Mouse (Mus musculus) T-helper 1 cell (primary cell): ENCODE data around the gene Krt7.

Experiments used
- in situ Hi-C: fragments of 300-600 bp; cut with MboI, MseI; formaldehyde crosslinking; loops from one replicate; pipeline ENCODE4 v1.15.1; 2025; ENCODE audit warnings: high pct_unique_total_duplicates

Gene Krt7

GRCm38 (mm10) chr15:101410775-101411174 is at the start of gene Krt7:
Krt7 (plus strand) TSS chr15:101411043.
- in situ Hi-C loops = loop anchor here (10.0 kb wide), 1 partner anchor 64 kb away; the partner anchor contains the start of gene Krt86

- in situ Hi-C loops = no loop called here
Observed at GRCm38 (mm10) chr15:101362393-101363010, 48.3 kb upstream of the Krt7 start.

- in situ Hi-C loops = no loop called here
Observed at GRCm38 (mm10) chr15:101363933-101364332, 46.9 kb upstream of the Krt7 start.

- in situ Hi-C loops = no loop called here
Observed at GRCm38 (mm10) chr15:101364425-101364824, 46.4 kb upstream of the Krt7 start.

DNA sequence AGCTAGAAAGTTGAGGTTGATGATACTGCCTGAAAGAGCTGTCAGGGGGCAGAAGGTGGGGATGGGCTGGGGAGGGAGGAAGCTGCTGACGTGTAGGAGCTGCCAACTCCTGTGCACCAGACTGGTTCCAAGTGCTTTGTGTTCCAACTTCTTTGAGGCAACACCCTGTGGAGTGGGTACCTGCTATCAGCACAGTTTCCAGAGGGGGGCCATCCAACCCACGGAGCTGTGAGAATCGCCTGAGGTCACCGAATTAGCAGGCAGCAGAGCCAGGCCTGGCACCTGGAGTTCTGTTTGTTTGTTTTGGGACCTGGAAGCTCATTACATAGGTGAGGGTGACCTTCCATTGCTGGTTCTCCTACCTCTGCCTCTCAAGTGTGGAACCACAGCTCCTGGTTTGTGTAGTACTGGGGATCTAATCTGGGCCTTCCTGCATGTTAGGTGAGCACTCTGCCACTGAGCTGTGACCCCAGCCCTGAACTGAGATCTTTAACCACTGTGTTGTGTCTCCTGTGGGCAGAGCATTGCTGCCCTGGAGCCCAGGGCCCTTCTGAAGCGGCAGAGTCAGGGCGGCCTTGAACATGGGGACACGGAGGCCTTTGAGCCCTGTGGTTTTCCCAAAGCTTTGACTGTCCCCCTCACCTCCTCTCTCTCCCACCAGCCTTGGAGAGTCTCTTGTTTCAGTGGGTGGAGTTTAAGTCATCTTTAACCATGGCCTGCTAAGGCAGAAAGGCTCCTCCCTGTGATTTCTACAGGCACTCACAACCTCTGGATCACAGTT is 45.8 kb upstream of the Krt7 start:
- in situ Hi-C loops = no loop called here

DNA sequence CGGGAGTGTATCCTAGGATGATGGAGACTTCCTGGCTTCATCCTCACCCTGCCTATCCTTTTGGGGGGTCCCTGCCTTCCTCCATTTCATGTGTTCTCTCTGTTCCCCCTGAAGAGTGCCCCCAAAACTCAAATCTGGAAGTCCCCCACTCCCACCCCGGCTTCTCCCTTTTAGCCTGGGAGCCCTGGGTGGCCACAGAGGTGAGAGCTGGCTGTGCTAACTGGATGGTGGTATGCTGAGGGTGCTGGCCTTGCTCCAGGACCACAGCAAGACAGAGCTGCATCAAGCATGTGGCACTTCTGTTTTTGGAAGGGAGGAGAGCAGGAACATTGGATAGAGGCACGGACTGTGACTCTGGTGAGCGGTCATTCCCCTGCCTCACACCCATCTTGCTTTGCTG is 45.1 kb upstream of the Krt7 start:
- in situ Hi-C loops = no loop called here

DNA sequence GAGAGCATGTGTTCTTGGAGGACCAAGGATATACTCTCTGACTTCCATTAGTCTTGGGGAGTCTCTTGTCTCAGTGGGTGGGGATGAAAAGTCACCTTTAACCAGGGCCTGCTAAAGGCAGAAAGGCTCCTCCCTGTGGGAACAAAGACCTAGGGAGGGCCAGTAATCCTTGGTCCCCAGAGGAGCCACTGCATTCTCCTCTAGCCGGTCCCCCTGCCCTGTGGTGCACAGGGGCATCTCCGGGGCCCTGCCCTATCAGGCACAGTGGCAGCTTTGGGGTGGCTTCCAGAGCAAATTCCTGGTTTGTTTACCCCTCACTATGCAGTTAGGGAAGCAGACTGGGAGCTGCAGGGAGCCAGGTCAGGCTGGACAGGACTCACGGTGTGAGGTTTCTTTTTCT is 44.4 kb upstream of the Krt7 start:
- in situ Hi-C loops = no loop called here

- in situ Hi-C loops = no loop called here
Observed at GRCm38 (mm10) chr15:101366926-101367325, 43.9 kb upstream of the Krt7 start.

GRCm38 (mm10) chr15:101367497-101367896 is 43.3 kb upstream of the Krt7 start:
- in situ Hi-C loops = no loop called here

DNA sequence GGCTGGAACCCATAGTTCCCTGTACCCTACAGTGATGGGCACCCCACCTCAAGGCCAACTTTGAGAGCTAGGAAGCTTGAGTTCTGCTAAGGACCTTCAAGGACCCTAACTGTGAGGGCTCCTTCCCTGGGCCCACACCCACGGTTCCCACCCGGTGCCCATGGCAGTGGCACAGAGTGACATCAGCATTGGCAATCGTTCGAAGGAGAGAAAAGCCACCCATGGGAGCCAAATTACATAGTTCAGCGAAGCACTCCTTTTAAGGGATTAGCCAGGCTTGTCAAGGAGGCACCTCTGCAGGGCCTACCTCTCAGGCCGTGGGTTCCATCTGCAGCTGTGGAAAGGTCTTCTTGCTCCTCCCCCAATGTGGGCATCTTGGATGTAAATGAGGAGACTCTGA is 42.8 kb upstream of the Krt7 start:
- in situ Hi-C loops = no loop called here

DNA sequence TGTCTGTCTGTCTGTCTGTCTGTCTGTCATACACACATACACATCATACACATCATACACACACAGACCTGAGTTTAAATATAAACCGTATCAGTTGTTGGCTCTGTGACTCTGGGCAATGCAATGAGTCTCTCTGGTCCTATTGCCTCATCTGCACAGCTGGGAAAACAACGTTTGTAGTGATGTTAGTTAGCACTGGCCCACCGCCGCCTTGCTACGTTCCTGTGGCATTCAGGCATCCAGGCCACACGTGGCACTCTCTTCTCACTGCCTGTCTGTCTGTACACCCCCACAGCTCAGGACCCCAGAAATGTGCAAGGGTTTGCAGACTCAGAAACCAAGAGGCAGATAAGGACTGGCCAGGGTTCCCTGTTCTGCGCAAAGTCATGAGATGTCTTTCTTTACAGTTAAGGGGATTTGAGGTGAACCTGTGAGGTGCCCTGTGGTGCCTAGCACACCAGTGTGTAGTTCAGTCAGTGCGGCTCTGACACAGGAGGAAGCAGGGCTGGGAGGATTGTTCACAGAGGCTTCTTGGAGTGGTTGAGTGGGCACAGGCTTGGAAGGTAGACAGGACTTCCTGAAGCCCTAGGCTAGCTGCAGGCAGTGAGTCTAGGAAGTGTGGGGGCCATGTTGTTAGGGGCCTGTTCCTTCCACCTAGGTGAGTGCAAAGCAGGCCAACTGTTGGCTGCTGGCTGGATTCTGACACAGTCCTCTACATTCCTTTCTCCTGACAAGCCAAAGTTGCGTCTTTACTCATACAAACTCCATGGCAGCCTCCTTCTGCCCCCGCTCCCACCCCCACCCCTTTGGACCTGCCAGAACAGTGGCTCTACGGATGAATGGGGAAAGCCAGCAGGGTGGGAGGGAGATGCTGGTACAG is 42.1 kb upstream of the Krt7 start:
- in situ Hi-C loops = no loop called here

GRCm38 (mm10) chr15:101369382-101370100 is 41.3 kb upstream of the Krt7 start:
- in situ Hi-C loops = no loop called here

- in situ Hi-C loops = no loop called here
Observed at GRCm38 (mm10) chr15:101370101-101370911, 40.5 kb upstream of the Krt7 start, which contains the start of gene Krt80. Krt80 (minus strand) TSS chr15:101370162.

- in situ Hi-C loops = no loop called here
Observed at GRCm38 (mm10) chr15:101371141-101371985, 39.5 kb upstream of the Krt7 start.

DNA sequence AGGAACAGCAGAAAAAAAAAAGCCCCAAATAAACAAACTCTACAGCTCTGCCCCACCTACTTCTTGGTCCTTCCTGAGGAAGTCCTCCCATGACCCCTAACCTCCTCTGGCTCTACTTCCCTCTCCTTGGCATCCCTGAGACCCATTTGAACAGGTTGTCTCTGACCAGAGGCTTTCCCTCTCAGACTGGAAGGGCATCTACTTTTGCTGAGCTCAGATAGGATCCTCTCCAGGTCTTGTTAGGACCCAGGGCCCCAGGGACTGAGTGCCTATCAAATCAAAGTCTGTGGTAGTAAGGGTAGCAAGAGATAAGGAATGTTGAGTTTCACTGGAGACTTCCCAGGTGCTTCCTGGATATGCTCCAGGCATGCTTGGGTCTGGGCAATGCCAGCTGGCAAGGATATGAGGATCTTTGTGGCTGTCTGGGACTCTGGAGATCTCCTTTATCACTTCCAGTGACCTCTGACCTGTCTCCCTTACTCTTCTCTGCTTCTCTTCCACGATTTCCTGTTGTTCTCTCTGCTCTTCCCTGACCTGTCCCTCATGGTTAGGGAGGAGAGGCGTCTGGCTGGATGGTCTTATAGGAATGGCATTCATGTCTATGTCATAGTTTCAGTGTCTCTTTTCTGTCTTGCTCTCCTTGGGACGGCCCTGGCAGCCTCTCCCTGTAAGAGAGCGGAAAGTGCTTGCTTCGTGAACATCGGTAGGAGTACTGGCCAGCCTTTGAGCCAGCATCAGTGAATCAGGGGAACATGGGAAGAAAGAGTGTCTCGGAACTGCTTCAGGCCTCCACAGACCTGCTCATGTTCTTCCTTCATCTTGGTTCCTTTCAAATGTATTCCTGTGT is 38.5 kb upstream of the Krt7 start:
- in situ Hi-C loops = no loop called here

GRCm38 (mm10) chr15:101373286-101373898 is 37.5 kb upstream of the Krt7 start:
- in situ Hi-C loops = no loop called here

DNA sequence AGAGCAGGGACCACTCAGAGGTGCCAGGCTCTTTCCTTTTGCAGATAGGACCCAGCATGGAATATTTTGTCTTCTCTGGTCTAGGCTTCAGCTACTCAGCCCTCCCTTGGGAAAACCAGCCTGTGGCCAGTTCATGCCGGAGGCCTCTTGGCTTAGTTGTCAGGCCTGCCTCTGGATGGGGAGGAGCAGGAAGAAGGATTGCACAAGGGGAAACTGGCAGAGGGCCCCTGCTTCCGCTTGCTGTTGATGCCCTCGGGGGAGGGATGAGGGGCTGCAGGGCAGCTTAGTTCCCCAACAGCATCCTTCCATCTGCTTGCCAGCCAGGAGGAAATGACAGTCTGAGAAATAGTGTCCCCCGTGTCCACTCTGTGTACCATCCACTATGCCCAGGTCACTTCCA is 36.0 kb upstream of the Krt7 start:
- in situ Hi-C loops = no loop called here
